Mouse (Mus musculus) CD4-positive, CD25-positive, alpha-beta regulatory T cell, adult 4 months (primary cell): ENCODE measurements at regions not wholly inside any gene's neighbourhood (a gene's known extent, or its start where the extent isn't known, plus 50 kb on each side); places are given as distances from the start of the nearest gene placed in this dataset.

ENCODE experiments used
- ATAC-seq: one replicate; pipeline ENCODE4 v1.8.0; 2017

- no peak for ATAC-seq
These were observed 76.7 kb upstream of the Klf7 start for GRCm38 (mm10) chr1:64198781-64199180.

GRCm38 (mm10) chr1:64198322-64198721 is 76.2 kb upstream of the Klf7 start:
- ATAC-seq = no peak

GRCm38 (mm10) chr1:64195970-64196491 is 73.9 kb upstream of the Klf7 start:
- ATAC-seq = no peak

GRCm38 (mm10) chr1:64195294-64195693 is 73.2 kb upstream of the Klf7 start:
- ATAC-seq = no peak

GRCm38 (mm10) chr1:64193150-64193838 is 71.2 kb upstream of the Klf7 start:
- peak; percentile 69 for ATAC-seq

- no peak for ATAC-seq
These were observed 70.7 kb upstream of the Klf7 start for GRCm38 (mm10) chr1:64192736-64193135.

- ATAC-seq = no peak
These were observed 69.4 kb upstream of the Klf7 start for GRCm38 (mm10) chr1:64191242-64192220.

GRCm38 (mm10) chr1:64190705-64191104 is 68.6 kb upstream of the Klf7 start:
- no peak for ATAC-seq

GRCm38 (mm10) chr1:64190097-64190496 is 68.0 kb upstream of the Klf7 start:
- no peak for ATAC-seq

GRCm38 (mm10) chr1:64189471-64189870 is 67.4 kb upstream of the Klf7 start:
- ATAC-seq = no peak

GRCm38 (mm10) chr1:64187796-64188513 is 65.9 kb upstream of the Klf7 start:
- no peak for ATAC-seq

- no peak for ATAC-seq
These were observed 51.6 kb upstream of the Klf7 start for GRCm38 (mm10) chr1:64173708-64174107.

GRCm38 (mm10) chr1:64172122-64172521 is 50.0 kb upstream of the Klf7 start:
- no peak for ATAC-seq
